Mouse (Mus musculus): ENCODE measurements around the gene 6030452D12Rik. TPM values are rescaled to one million over a fixed set of nuclear protein-coding genes. Genes with fewer than 3 reads are reported as not detected.

The 6030452D12Rik gene
- polyA plus RNA-seq (2015; fragmentation: Nextera tagmentation; extraction: Ambion mirVana), result not detected in 2 replicates

- no peaks in the 10 kb centered on the region for H3K27me3 ChIP-seq (ENCODE audit: control insufficient read depth, insufficient read depth, low read length)
Observed at GRCm38 (mm10) chr8:106500018-106500685, at the start of gene 6030452D12Rik. Gene 6030452D12Rik, plus strand, starts transcription at chr8:106500522.

GRCm38 (mm10) chr8:106451301-106452085 lies 48.8 kb upstream of the 6030452D12Rik start:
- Histone ChIP-seq H3K27ac (ENCODE audit: low read length) (no peak overlapping the region), H3K27me3 (ENCODE audit: control insufficient read depth, insufficient read depth, low read length) (no peaks in the 10 kb centered on the region), H3K4me2 (ENCODE audit: low read depth, low read length) (no peak overlapping the region), H3K4me3 (ENCODE audit: low read length) (no peak overlapping the region), H3K4me1 (ENCODE audit: control insufficient read depth, insufficient read depth, low read length) (no peaks in the 10 kb centered on the region), H3K36me3 (ENCODE audit: control insufficient read depth, insufficient read depth) (no peaks in the 10 kb centered on the region), H3K9ac (ENCODE audit: low read length) (no peak overlapping the region), H3K9me3 (replicated peaks; ENCODE audit: control insufficient read depth, low read length) (no peaks in the 10 kb centered on the region)
- 69% methylated on average over 6 of the region's 6 CpGs for WGBS
- no peak for ATAC-seq (replicated peaks; ENCODE audit: extremely low read depth, insufficient read depth, low FRiP score)

More at GRCm38 (mm10) chr8:106500018-106500685, at the start of gene 6030452D12Rik:
- no peak for ATAC-seq (replicated peaks; ENCODE audit: extremely low read depth, insufficient read depth, low FRiP score)
- H3K27ac ChIP-seq (ENCODE audit: low read length), result no peak within 1 kb of the TSS
- no peak within 1 kb of the TSS for H3K4me2 ChIP-seq (ENCODE audit: low read depth, low read length)
- no peaks in the 10 kb centered on the region for H3K36me3 ChIP-seq (ENCODE audit: control insufficient read depth, insufficient read depth)
- H3K9ac ChIP-seq (ENCODE audit: low read length), result no peak within 1 kb of the TSS
- H3K9me3 ChIP-seq (replicated peaks; ENCODE audit: control insufficient read depth, low read length), result 0 out of 2 replicates have a peak, but pooled peaks cover 2% of the 10 kb centered on the region
- no peaks in the 10 kb centered on the region for H3K4me1 ChIP-seq (ENCODE audit: control insufficient read depth, insufficient read depth, low read length)
- H3K4me3 ChIP-seq (ENCODE audit: low read length), result no peak within 1 kb of the TSS
- 69% methylated on average over 8 of the region's 8 CpGs for WGBS

DNA sequence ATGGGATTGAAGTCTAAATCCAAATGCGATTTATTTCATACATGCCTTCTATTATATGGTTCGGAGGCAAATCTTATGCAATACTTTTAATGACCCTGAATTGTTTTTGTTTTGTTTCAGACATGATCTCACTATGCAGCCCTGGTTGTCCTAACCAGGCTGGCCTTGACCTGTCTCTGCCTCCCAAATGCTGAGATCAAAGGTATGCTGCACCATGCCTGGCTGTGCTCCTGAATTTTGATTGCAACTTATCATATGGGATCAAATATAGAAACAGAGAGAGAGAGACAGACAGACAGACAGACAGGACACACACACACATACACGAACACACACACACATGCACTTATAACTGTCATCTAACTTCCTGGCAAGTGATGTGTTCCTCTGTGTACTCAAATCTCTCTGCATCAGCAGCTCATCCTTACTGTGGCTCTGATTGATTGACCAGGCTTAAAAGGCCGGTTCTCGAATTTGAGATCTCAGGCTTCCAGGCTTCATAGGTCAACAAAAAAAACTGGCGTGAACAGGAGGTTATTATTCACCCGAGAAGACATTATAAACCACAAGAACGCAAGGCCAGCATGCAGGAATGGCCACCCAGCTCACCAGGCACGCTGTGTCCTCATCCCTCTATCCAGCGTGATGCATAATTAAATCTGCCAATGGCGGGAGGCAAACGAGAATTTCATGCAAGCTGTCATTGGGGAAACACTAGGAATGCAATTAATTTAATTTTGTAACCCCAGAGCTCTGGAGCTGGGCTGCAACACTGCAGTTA lies 47.4 kb upstream of the 6030452D12Rik start:
- H3K36me3 ChIP-seq (ENCODE audit: control insufficient read depth, insufficient read depth), result no peaks in the 10 kb centered on the region
- no peak overlapping the region for H3K9ac ChIP-seq (ENCODE audit: low read length)
- no peak overlapping the region for H3K4me3 ChIP-seq (ENCODE audit: low read length)
- WGBS, result 73% methylated on average over 12 of the region's 12 CpGs
- H3K4me1 ChIP-seq (ENCODE audit: control insufficient read depth, insufficient read depth, low read length), result no peaks in the 10 kb centered on the region
- H3K4me2 ChIP-seq (ENCODE audit: low read depth, low read length), result no peak overlapping the region
- no peak for ATAC-seq (replicated peaks; ENCODE audit: extremely low read depth, insufficient read depth, low FRiP score)
- no peaks in the 10 kb centered on the region for H3K27me3 ChIP-seq (ENCODE audit: control insufficient read depth, insufficient read depth, low read length)
- H3K27ac ChIP-seq (ENCODE audit: low read length), result no peak overlapping the region
- H3K9me3 ChIP-seq (replicated peaks; ENCODE audit: control insufficient read depth, low read length), result no peaks in the 10 kb centered on the region

DNA sequence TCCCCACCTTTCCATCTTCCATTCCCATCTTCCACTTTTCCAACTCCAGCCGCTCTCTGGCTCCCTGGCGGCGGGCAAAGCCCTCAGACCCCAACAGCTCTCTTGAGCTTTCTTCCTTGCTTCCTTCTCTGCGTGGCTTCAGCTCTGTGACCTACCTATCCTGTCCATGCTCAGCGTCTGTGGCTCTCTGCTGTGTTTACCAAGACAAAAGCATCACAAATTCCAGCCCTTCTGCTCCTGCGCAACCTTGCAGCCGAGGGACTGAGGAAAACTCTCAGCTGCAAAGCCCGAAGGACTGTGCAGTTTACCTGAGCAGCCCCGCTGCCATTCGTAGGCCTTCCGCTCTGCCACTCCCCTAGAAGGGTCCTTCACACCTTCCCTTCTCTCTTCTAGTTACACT lies 46.3 kb upstream of the 6030452D12Rik start:
- Histone ChIP-seq H3K9ac (ENCODE audit: low read length) (no peak overlapping the region), H3K27me3 (ENCODE audit: control insufficient read depth, insufficient read depth, low read length) (no peaks in the 10 kb centered on the region), H3K9me3 (replicated peaks; ENCODE audit: control insufficient read depth, low read length) (no peaks in the 10 kb centered on the region), H3K4me3 (ENCODE audit: low read length) (no peak overlapping the region), H3K36me3 (ENCODE audit: control insufficient read depth, insufficient read depth) (no peaks in the 10 kb centered on the region), H3K4me1 (ENCODE audit: control insufficient read depth, insufficient read depth, low read length) (no peaks in the 10 kb centered on the region), H3K27ac (ENCODE audit: low read length) (no peak overlapping the region), H3K4me2 (ENCODE audit: low read depth, low read length) (no peak overlapping the region)
- no peak for ATAC-seq (replicated peaks; ENCODE audit: extremely low read depth, insufficient read depth, low FRiP score)
- WGBS, result 67% methylated on average over 11 of the region's 11 CpGs

GRCm38 (mm10) chr8:106462131-106462530 lies 38.2 kb upstream of the 6030452D12Rik start:
- H3K9me3 ChIP-seq (replicated peaks; ENCODE audit: control insufficient read depth, low read length), result no peaks in the 10 kb centered on the region
- no peak overlapping the region for H3K4me3 ChIP-seq (ENCODE audit: low read length)
- no peak overlapping the region for H3K4me2 ChIP-seq (ENCODE audit: low read depth, low read length)
- ATAC-seq (replicated peaks; ENCODE audit: extremely low read depth, insufficient read depth, low FRiP score), result no peak
- H3K27ac ChIP-seq (ENCODE audit: low read length), result no peak overlapping the region
- H3K27me3 ChIP-seq (ENCODE audit: control insufficient read depth, insufficient read depth, low read length), result no peaks in the 10 kb centered on the region
- 54% methylated on average over 5 of the region's 5 CpGs for WGBS
- no peaks in the 10 kb centered on the region for H3K36me3 ChIP-seq (ENCODE audit: control insufficient read depth, insufficient read depth)
- peaks cover 12% of the 10 kb centered on the region for H3K4me1 ChIP-seq (ENCODE audit: control insufficient read depth, insufficient read depth, low read length)
- H3K9ac ChIP-seq (ENCODE audit: low read length), result no peak overlapping the region

DNA sequence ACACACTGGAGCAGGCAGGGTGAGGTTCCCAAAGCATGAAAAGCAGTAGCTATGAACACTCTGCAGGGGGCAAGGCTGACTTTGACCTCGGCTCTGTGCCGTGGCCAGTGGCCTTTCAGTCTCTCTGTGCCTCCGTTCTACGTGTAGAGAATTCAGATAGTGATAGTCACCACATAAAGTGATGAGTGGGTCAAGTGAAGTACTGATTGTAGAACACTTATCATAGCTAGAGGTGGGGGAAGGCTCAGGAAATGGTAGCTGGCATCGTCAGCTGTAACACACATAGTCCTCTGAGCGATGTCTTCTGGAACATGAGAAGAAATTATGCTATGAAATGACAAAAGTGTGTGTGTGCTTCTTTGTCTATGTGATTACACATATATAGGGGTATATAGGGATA lies 36.5 kb upstream of the 6030452D12Rik start:
- Histone ChIP-seq H3K27ac (ENCODE audit: low read length) (no peak overlapping the region), H3K36me3 (ENCODE audit: control insufficient read depth, insufficient read depth) (no peaks in the 10 kb centered on the region), H3K4me2 (ENCODE audit: low read depth, low read length) (no peak overlapping the region), H3K4me3 (ENCODE audit: low read length) (no peak overlapping the region), H3K9ac (ENCODE audit: low read length) (no peak overlapping the region), H3K4me1 (ENCODE audit: control insufficient read depth, insufficient read depth, low read length) (peaks cover 12% of the 10 kb centered on the region), H3K9me3 (replicated peaks; ENCODE audit: control insufficient read depth, low read length) (no peaks in the 10 kb centered on the region), H3K27me3 (ENCODE audit: control insufficient read depth, insufficient read depth, low read length) (no peaks in the 10 kb centered on the region)
- WGBS, result 39% methylated on average over 6 of the region's 6 CpGs
- peak; percentile 52 for ATAC-seq (replicated peaks; ENCODE audit: extremely low read depth, insufficient read depth, low FRiP score)

DNA sequence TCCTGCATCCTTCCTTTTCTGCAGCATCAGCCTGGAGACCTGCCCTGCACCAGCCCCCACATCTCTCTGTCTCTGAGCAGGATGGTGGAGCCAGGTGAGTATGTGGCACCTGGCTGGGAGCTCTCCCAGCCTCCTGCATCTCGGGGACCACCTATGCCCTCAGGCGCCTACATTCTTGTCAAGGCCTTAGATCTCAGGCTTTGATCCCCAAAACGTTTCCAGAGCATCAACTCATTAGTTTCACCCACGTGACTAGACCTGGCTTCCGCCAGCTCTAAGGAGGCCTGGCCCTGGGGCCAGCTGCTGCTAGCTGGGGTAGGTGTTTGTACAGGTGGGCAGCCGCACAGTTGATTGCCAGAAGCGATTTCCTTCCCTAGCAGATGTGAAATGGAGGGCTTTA lies 30.8 kb upstream of the 6030452D12Rik start:
- Histone ChIP-seq H3K4me1 (ENCODE audit: control insufficient read depth, insufficient read depth, low read length) (no peaks in the 10 kb centered on the region), H3K9me3 (replicated peaks; ENCODE audit: control insufficient read depth, low read length) (no peaks in the 10 kb centered on the region), H3K4me3 (ENCODE audit: low read length) (no peak overlapping the region), H3K27me3 (ENCODE audit: control insufficient read depth, insufficient read depth, low read length) (no peaks in the 10 kb centered on the region), H3K27ac (ENCODE audit: low read length) (no peak overlapping the region), H3K36me3 (ENCODE audit: control insufficient read depth, insufficient read depth) (no peaks in the 10 kb centered on the region), H3K4me2 (ENCODE audit: low read depth, low read length) (no peak overlapping the region), H3K9ac (ENCODE audit: low read length) (no peak overlapping the region)
- no peak for ATAC-seq (replicated peaks; ENCODE audit: extremely low read depth, insufficient read depth, low FRiP score)
- 61% methylated on average over 7 of the region's 7 CpGs for WGBS

DNA sequence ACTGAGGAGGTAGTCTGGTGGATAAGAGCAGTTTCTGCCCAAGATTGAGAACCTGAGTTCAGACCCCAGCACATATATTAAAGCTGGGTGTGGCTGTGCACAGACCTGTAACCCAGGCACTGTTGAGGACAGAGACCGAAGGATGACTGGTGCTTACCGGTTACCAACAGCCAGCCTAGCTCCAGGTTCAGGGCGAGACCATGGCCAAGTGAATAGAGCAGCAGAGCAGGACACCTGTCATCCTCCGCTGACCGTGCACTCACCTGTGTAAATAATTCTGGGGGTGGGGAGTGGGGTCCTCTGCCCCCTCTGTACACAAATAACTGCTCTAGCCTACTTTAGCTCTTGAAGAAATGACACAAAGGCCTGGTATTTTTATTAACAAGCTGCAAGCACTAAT lies 26.3 kb upstream of the 6030452D12Rik start:
- Histone ChIP-seq H3K27me3 (ENCODE audit: control insufficient read depth, insufficient read depth, low read length) (no peaks in the 10 kb centered on the region), H3K27ac (ENCODE audit: low read length) (no peak overlapping the region), H3K4me2 (ENCODE audit: low read depth, low read length) (no peak overlapping the region), H3K4me3 (ENCODE audit: low read length) (no peak overlapping the region), H3K4me1 (ENCODE audit: control insufficient read depth, insufficient read depth, low read length) (no peaks in the 10 kb centered on the region), H3K9ac (ENCODE audit: low read length) (no peak overlapping the region), H3K36me3 (ENCODE audit: control insufficient read depth, insufficient read depth) (no peaks in the 10 kb centered on the region), H3K9me3 (replicated peaks; ENCODE audit: control insufficient read depth, low read length) (0 out of 2 replicates have a peak, but pooled peaks cover 4% of the 10 kb centered on the region)
- no peak for ATAC-seq (replicated peaks; ENCODE audit: extremely low read depth, insufficient read depth, low FRiP score)
- WGBS, result 90% methylated on average over 5 of the region's 5 CpGs
